Mouse (Mus musculus) natural killer cell, adult 2 months (primary cell): Measurements from ENCODE around the gene Vps13d.

Source experiments
- DNase-seq, 2 experiments: peaks; one replicate each; pipeline ENCODE4 v3.0.0; 2022; ENCODE audit warnings: low spot score in 2 of 2

Gene Vps13d

DNA sequence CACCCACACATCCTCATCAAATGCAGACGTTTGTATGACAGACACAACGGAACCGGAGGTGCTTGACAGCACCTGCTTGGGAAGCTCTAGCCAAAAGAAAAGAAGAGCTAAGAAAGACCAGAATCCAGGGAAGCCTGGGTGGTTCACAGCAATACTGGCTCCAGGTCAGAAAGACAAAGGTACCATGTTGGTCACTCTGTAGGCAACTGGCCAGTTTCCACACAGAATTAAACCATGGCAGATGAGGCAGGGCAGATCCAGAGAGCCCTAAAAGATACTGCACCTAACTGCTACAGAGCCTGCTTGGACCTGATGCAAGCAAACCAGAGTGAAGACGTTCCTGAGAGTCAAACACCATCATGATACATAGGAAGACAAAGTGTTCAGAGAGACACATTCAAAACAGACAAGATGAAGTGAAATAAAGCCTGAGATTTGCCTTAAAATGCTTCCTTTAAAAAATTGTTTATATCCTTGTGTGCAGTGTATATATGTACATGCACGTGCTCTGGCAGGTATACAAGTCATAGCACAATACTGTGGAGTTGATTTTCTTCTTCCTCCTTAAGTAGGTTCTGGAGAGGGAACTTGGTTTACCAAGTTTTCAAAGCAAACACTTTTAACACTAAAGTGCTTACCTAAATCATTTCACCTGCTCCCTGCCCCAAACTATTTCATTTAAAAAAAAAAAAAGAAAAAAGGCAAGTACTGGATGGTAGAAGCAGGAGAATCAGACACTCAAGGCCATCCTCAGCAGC lies 44.3 kb downstream of the Vps13d start:
- no peak for DNase-seq

DNA sequence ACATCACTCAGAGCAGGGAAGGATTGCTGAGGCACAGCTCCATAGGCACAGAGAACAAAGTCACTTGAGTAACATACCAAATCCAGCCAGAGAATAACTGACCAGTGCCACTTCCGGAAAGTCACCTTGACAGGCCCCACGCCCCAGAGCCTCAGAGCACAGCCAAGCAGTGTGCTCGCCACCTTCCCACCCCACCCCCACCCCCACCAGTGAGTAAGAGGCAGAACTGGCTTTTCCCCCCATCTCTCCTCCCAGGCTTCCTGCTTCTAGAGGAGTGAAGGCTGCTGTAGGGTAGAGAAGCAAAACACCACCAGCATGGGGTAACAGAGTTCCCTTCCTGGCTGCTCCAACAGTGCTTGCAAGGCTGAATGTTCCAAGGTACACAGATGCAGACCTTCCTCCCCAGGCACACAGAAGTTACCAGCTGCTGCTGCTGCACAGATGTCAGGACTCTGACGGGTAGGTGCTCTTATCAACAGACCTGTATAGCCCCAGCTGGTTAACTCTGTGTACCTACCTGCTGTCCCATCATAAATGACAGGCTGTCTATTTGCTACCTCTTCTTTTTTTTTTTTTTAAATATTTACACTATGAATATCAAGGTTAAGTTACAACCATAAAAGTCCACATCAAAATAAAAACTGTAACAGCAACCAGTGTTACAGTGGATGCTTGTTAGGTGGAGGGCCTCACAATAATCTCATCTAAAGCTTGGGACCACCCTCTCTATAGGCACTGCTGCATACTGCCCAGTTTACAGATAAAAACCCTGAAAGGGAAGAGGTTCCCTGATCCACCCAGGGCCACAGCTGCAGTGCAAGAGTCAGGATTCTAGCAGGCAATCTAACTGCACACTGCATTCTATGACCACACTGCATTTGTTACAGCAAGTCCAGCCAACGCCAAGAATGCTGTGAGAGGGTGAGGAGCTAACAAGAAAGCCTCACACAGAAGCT lies 47.5 kb downstream of the Vps13d start:
- peak in 1 of 2 experiments; percentile 1 for DNase-seq

GRCm38 (mm10) chr4:145143533-145143932 lies 51.3 kb downstream of the Vps13d start:
- no peak for DNase-seq

DNA sequence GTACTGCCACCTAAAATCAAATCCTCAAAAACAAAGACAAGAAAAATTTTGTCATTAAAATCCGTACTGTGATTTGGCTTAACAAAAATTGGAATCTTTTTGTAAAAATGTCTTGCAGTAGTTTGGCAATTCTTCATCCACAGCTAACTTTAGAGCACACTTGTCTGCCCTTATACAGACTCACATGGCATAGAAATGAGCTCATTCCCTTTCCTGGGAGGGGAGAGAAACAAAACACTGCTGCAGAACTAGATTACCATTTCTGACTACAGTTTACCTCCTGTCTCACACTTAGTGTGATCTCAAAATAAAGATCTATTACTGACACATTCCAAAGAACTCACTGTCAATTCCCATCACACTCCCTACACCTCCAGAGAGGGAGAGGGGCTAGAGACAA lies 58.1 kb downstream of the Vps13d start:
- no peak for DNase-seq

DNA sequence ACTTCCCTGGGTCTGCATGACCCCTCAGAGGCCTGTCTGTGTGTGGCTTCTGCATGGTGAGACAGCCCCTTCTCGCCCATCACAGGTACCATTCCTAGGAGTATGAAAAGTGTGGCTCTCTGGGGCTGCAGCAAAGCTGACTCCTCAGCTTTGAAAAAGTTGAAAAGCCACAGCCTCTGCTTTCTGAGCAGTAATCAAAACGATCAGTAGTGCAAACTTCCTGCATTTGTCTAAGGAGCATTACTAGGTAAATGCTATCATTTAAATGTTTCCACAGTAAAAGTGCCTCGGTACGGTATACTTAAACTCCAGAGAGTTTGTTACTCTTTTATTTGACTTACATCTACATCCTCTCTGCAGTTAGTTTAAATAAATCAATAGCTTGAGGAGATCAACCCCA lies 59.3 kb downstream of the Vps13d start:
- no peak for DNase-seq

DNA sequence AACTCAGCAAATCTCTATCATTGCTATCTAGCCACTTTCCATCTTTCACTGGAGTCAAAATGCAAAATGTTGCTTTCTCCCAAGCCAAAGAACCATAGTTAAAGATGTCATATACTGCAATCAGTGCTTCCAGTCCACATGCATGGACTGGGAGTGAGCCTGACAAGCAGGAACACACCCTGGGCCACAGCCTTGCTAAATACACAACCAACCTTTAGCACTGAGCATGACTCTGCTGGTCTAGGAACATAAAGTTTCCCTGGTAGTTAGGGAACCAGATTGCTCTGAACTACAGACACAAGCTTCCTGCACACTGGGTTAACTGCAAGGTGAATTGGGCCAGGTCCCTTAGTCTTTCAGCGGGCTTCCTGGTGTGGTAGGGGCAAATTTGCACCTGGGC lies 64.0 kb downstream of the Vps13d start:
- DNase-seq, result no peak

DNA sequence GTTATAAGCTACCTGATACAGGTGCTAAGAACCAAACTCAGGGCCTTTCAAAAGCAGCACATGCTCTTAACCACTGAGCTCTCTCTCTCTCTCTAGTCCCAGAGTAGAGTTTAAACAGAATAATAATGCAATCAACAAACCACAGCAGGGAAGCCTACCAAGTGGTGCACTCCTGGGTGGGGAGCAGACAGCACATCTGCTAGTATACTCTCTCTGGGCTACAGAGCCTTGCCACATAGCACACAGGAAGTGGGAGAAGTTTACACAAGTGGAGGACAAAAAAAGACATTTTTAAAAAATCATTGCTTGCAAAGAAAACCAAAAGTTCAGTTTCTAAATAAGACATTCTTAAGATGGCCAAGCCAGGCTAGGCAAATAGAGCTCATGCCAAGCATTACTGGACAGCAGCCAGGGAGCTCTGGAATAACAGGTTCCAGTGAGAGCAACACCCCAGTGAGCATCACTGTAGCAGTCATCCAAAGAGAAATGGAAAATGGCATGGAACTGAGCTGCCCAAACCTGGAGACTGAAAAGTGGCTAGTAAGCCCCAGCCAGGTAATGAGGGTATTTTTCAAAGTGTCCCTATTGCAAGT lies 64.8 kb downstream of the Vps13d start:
- DNase-seq, result no peak

DNA sequence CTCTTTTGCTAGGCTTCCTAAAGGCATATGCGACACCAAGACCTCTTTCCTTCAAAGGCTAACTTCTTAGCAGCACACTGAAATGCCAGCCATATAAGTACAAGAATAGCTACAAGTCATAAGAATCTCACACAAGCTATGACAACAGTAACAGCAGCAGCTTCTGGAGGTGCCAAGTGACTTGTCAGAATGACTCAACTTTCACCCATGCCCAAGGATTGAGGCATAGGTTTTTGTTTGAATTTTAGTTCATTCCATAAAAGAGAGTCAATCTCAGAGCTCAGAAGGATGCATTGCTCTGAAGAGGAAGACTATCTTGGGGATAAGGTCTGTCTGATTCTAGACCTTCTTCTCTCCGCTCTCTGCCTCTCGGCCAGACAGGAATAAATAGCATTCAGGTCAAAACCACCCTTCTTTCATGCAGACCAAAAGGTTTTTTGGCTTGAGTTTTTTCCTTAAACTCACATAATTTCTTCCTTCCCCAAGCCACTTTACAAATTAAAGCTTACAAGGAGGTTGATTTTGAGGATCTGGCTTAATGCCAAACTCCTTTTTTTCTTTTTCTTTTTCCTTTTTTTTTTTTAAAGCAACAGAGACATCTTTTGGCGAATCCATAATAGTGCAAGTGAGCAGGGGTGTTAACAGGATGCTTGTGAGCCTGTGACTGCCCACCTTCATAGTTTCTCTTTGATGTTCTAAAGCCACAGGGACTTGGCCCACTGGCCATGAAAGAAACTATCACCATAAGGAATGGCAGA lies 69.2 kb downstream of the Vps13d start:
- no peak for DNase-seq

DNA sequence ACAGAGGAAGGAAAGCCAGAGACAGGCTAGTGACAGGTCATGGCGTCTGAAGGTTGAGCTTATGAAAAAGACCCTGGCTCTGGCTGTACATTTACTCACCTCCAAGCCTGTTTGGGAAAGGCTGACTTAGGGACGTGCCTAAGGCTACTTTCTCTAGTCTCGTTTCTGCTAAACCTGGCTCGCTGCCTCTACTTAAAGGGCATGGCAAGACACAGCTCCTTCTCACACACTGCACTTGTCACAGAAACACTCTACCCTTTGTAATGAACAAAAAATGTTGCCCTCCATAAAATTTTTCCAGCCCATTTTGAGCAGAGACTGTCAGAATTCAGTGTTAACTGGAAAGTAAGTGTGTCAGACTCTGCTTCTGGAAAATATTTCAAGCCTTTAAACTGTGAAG lies 70.4 kb downstream of the Vps13d start:
- DNase-seq, result no peak

DNA sequence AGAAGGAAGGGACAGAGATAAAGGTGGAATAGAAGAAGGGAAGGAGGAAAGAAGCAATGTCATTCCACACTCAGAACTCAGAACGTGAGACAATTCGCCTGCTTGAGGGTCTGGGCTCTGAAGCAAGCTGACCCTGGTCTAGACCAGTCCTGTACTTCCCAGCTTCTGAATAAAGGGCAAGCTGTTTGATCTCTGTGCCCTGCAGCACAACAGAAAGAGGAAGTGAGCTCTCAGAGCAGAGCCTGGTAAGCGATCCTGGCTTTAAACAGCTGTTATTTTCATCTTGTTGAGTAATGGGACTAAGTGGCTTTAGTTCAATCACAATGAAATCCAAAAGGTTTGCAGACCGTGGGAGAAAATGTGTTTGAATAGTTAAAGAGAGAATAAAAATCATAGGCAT lies 83.2 kb downstream of the Vps13d start:
- DNase-seq, result peak in 1 of 2 experiments; percentile 14

DNA sequence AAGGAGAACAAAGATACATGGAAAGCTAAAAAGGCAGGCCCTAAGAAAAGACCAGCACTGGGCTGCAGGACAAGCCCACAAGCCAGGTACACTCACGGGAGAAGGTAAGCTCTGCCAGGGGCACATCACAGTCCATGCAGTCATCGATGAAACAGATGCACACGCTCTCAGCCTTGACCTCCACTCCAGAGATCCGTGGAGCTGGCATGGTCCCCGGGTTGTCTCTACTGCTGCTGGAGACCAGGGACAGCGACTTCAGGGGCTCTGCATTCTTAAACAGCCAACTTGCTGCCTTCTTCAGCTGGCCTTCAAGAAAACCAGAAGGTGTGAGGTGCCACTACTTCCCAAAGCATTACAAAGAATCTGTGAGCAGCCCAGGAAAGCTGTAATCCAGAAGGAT lies 84.1 kb downstream of the Vps13d start:
- DNase-seq, result no peak

DNA sequence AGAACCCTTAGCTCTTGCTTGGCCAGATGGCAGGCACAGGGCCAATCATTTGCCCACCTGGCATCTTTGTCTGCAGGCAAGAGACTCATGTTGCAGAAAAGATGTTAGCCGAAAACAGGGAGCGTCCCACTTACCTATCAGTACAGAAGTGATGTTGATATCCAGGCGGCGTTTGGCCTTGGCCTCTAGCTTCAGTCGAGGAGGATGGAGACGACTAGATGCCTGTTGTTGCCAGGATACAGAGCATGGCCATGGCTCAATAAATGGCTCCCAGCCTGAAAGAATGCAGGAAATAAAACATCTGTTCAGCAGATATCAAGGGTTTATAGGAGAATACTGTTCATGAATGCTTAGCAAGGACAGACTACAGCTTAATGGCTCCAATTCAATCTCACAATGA lies 88.0 kb downstream of the Vps13d start:
- DNase-seq, result no peak

DNA sequence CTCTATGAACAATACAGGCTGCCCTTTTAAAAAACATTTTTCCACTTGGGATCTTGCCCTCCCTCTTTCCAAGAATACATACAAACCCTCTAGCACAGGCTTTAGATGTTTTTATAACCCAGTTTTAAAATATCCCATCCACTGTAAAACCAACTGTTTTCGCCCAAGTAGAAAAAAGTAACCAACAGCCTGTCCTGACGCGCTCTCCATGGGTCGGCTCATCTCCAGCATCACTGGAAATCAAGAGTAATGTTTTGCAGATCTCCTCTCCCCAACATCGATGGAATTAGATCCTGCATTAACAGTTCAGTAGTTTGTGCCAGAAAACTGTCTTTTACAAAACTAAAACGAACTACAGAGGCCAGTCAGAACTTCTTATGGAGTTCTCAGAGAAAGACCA lies 89.5 kb downstream of the Vps13d start:
- DNase-seq, result no peak

DNA sequence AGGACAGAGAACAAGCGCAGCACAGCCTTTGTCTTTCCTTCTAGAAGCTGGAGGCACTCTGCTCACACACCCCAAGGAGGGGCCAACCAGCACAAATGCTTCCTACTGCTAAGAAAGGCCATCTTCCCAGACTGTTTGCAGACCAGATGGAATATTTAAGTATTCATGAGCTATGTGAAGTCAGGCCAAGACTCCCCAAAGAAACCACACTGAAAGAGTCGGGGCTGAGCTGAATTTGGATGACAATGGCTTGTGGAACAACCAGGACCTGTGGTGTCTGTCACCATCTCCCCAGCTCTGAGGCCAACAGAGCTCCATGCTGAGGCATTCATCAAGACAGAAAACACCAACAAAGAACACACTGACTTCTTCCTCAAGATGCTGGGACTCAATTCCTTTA lies 89.9 kb downstream of the Vps13d start:
- DNase-seq, result no peak

- no peak for DNase-seq
Measured at GRCm38 (mm10) chr4:145103617-145104016, 91.2 kb downstream of the Vps13d start.

- DNase-seq, result no peak
Measured at GRCm38 (mm10) chr4:145101823-145102718, 92.7 kb downstream of the Vps13d start.

DNA sequence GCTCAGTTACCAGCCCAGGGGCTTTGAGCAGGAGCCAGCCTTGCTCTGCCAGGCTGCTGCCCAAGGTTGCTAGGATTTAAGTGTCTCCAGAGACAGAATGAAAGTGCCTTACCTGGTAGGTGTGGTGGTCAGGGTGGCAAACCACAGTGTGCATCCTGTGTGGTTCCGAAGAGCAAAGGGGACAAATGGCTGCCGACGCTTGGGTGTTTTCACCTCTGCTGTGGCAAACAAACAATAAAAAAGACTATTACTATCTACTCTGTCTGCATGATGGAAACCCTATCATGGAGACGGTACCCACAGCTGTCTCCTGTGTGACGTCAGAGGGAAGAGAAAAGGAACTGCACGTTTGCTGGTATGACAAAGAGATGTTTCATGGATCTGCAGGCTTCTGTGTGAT lies 95.0 kb downstream of the Vps13d start:
- peak; percentile 43 to 49 for DNase-seq

GRCm38 (mm10) chr4:145099344-145099743 lies 95.5 kb downstream of the Vps13d start:
- DNase-seq, result no peak

- DNase-seq, result no peak
Measured at GRCm38 (mm10) chr4:145097974-145098373, 96.8 kb downstream of the Vps13d start.

- DNase-seq, result no peak
Measured at GRCm38 (mm10) chr4:145096481-145097039, 98.2 kb downstream of the Vps13d start.
